Mouse (Mus musculus): Measurements from ENCODE around the gene Hilpda. TPM values are rescaled to one million over a fixed set of nuclear protein-coding genes. Genes with fewer than 3 reads are reported as not detected.

The Hilpda gene
- polyA plus RNA-seq, 1 experiment: 5.5 TPM

DNA sequence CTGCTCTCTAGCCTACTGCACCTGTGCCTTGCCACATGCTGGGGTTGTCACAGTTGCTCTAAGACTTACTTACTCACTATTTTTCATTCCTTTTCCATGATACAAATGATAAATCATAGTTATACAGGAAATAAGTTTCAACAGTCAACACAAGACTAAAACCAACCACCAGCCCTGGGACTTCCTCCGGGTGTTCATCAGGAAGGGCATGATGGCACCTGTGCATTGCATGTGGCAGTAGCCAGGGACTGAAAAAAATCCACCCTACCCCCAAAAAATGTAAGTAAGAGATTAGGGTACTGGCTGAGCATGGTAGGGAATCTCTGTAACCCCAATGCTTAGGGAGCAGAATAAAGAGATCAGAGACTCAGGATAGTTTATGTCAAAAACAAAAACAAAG is 12.9 kb upstream of the Hilpda start:
- 63% methylated on average over 1 of the region's 1 CpGs for whole genome bisulfite sequencing
- Histone ChIP-seq H3K27ac (ENCODE audit: insufficient read depth, low read depth, low read length) (no peak overlapping the region), H3K4me3 (ENCODE audit: low read depth, low read length) (no peak overlapping the region), H3K36me3 (ENCODE audit: control insufficient read depth, insufficient read depth, low read length) (no peaks in the 10 kb centered on the region), H3K27me3 (ENCODE audit: control insufficient read depth, insufficient read depth, low read length) (no peaks in the 10 kb centered on the region), H3K4me1 (ENCODE audit: control insufficient read depth, insufficient read depth, insufficient read length, low read length) (no peaks in the 10 kb centered on the region)
- TF ChIP-seq CTCF (IDR thresholded peaks at IDR 0.05; ENCODE audit: extremely low read depth, insufficient read length, insufficient replicate concordance, low read depth, low read length) (no peak), POLR2A (IDR thresholded peaks at IDR 0.05; ENCODE audit: low read depth, low read length) (no peak)

DNA sequence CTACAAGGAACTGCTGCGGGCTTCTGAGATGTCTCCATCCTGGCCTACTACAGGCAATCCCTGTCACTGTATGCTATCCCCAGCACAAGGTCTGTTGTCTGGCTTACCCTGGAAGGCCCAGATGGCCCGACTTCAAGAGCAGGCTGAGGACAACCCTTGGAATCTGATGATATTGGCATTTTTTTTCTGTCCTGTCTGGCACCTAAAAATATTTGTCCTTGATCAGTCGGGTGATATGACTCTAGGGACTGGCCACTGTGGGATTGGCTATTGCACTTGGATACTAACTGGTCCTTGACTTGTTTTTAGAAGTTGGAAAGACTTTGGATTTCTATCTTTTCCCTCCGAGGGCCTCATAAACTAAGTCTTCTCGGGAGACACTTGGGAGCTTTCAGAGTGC is 10.5 kb upstream of the Hilpda start:
- Histone ChIP-seq H3K36me3 (ENCODE audit: control insufficient read depth, insufficient read depth, low read length) (no peaks in the 10 kb centered on the region), H3K27me3 (ENCODE audit: control insufficient read depth, insufficient read depth, low read length) (no peaks in the 10 kb centered on the region), H3K27ac (ENCODE audit: insufficient read depth, low read depth, low read length) (no peak overlapping the region), H3K4me3 (ENCODE audit: low read depth, low read length) (no peak overlapping the region), H3K4me1 (ENCODE audit: control insufficient read depth, insufficient read depth, insufficient read length, low read length) (no peaks in the 10 kb centered on the region)
- 74% methylated on average over 5 of the region's 5 CpGs for WGBS
- TF ChIP-seq POLR2A (IDR thresholded peaks at IDR 0.05; ENCODE audit: low read depth, low read length): no peak
- no peak for TF ChIP-seq CTCF (IDR thresholded peaks at IDR 0.05; ENCODE audit: extremely low read depth, insufficient read length, insufficient replicate concordance, low read depth, low read length)

DNA sequence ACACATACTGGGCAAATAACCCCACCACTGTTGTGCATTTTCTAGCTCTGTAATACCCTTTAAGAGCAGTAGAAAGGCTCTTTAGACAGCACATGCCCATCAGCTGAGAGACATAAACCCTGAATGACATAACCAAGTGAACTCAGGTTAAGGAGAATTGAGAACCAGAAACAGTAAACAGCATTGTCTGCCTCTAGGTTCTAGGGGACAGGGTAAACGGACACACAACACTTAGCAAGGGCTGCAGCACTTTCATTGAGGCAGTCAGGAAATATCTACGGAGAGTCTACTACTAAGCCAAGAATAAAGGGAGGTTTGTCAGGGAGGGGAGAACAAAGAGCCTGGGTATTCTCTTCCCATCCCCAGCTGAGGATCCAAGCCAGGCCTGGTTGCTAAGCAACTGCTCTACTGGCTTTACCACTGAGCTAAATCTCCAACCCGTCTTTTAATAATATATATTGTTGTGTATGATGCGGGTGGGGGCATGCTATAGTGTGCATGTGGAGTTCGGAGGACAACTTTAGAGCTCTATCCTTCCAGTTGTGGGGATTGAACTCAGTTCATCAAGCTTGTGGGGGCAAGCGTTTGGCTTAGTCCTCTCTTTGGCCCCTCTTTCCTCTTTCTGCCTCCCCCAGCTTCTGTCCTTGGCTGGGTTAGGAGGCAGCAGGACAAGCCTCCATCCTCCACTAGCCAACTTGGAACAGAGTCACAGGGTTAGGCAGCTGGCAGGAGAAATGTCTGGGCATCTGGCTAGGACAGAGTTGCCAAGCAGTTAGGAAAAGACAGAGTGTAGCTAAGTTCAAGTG is 8.4 kb upstream of the Hilpda start:
- Histone ChIP-seq H3K27me3 (ENCODE audit: control insufficient read depth, insufficient read depth, low read length) (no peaks in the 10 kb centered on the region), H3K27ac (ENCODE audit: insufficient read depth, low read depth, low read length) (no peak overlapping the region), H3K4me1 (ENCODE audit: control insufficient read depth, insufficient read depth, insufficient read length, low read length) (no peaks in the 10 kb centered on the region), H3K36me3 (ENCODE audit: control insufficient read depth, insufficient read depth, low read length) (no peaks in the 10 kb centered on the region), H3K4me3 (ENCODE audit: low read depth, low read length) (no peak overlapping the region)
- TF ChIP-seq POLR2A (IDR thresholded peaks at IDR 0.05; ENCODE audit: low read depth, low read length) (no peak), CTCF (IDR thresholded peaks at IDR 0.05; ENCODE audit: extremely low read depth, insufficient read length, insufficient replicate concordance, low read depth, low read length) (no peak)
- WGBS: 66% methylated on average over 6 of the region's 6 CpGs

DNA sequence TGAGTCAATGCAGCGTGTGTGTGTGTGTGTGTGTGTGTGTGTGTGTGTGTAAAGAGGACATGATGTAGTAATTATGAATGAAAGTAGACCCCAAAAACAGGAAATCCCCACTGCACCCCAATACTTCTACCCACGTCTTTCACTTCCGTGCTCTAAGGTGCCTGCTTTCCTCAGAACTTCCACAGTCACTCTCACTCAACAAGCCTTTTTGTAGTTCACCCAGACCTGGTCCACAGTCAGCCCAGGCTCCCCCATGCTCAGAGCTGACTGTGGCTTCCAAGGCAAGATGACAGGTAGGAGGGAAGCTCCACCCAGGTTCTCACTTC is 7.9 kb upstream of the Hilpda start:
- Histone ChIP-seq H3K4me3 (ENCODE audit: low read depth, low read length) (no peak overlapping the region), H3K27ac (ENCODE audit: insufficient read depth, low read depth, low read length) (no peak overlapping the region), H3K36me3 (ENCODE audit: control insufficient read depth, insufficient read depth, low read length) (no peaks in the 10 kb centered on the region), H3K4me1 (ENCODE audit: control insufficient read depth, insufficient read depth, insufficient read length, low read length) (no peaks in the 10 kb centered on the region), H3K27me3 (ENCODE audit: control insufficient read depth, insufficient read depth, low read length) (no peaks in the 10 kb centered on the region)
- WGBS: 68% methylated on average over 3 of the region's 3 CpGs
- no peak for TF ChIP-seq CTCF (IDR thresholded peaks at IDR 0.05; ENCODE audit: extremely low read depth, insufficient read length, insufficient replicate concordance, low read depth, low read length)
- TF ChIP-seq POLR2A (IDR thresholded peaks at IDR 0.05; ENCODE audit: low read depth, low read length): no peak

DNA sequence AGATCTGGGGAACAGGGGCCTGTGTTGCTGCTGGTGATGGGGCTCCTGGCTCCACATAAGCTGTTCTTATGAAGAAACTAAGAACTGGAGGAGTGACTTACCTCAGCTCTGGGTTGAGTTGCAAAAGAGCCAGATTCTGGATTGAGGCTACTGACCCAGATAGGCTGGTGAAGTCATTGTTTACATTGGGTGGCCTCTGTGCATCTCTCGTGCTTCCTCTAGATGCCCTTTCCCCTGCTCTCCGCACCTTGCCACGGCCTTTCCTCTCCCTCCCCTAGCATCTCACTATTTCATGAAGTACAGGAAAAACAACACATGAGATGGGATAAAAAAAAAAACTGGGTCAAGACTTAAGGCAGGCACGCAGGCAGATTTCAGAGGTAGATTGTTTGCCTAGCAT is 5.4 kb upstream of the Hilpda start:
- Histone ChIP-seq H3K27me3 (ENCODE audit: control insufficient read depth, insufficient read depth, low read length) (no peaks in the 10 kb centered on the region), H3K36me3 (ENCODE audit: control insufficient read depth, insufficient read depth, low read length) (no peaks in the 10 kb centered on the region), H3K4me1 (ENCODE audit: control insufficient read depth, insufficient read depth, insufficient read length, low read length) (peaks cover 3% of the 10 kb centered on the region; the same call in 1 of the 2 replicates), H3K27ac (ENCODE audit: insufficient read depth, low read depth, low read length) (no peak overlapping the region), H3K4me3 (ENCODE audit: low read depth, low read length) (no peak overlapping the region)
- TF ChIP-seq CTCF (IDR thresholded peaks at IDR 0.05; ENCODE audit: extremely low read depth, insufficient read length, insufficient replicate concordance, low read depth, low read length) (no peak), POLR2A (IDR thresholded peaks at IDR 0.05; ENCODE audit: low read depth, low read length) (no peak)
- 54% methylated on average over 4 of the region's 4 CpGs for WGBS

DNA sequence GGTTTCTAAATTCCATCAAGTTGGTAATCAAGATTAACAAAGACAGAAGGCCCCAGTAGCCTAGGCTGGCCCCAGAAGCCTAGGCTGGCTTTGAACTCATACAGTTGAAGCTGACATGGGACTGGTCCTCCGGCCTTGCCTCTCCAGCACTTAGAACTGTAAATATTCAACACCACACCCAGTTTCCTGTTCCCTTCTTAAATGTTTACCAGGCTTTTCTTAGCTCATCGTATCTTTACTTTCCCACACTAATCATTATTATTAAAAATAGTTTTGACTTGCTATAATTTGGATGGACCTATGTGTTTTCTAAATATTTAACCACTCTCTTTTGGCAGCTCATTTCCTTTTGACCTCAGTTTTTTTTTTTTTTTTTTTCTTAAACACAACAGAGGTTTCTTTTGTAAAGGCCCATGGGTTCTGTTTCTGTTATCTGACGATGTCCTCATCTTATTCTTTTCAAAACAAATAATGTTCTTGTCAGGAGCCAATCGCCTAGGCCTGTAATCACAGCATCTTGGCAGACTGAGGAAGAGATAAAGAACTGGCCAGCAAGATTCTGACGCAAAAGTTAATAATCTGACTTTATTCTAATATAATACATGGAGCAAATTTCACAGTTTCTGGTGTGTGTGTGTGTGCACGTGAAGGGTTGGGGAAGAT is 3.2 kb upstream of the Hilpda start:
- TF ChIP-seq CTCF (IDR thresholded peaks at IDR 0.05; ENCODE audit: extremely low read depth, insufficient read length, insufficient replicate concordance, low read depth, low read length): no peak
- no peak for TF ChIP-seq POLR2A (IDR thresholded peaks at IDR 0.05; ENCODE audit: low read depth, low read length)
- Histone ChIP-seq H3K27me3 (ENCODE audit: control insufficient read depth, insufficient read depth, low read length) (no peaks in the 10 kb centered on the region), H3K4me3 (ENCODE audit: low read depth, low read length) (no peak overlapping the region), H3K4me1 (ENCODE audit: control insufficient read depth, insufficient read depth, insufficient read length, low read length) (peaks cover 4% of the 10 kb centered on the region), H3K27ac (ENCODE audit: insufficient read depth, low read depth, low read length) (no peak overlapping the region), H3K36me3 (ENCODE audit: control insufficient read depth, insufficient read depth, low read length) (no peaks in the 10 kb centered on the region)
- 62% methylated on average over 6 of the region's 6 CpGs for WGBS

DNA sequence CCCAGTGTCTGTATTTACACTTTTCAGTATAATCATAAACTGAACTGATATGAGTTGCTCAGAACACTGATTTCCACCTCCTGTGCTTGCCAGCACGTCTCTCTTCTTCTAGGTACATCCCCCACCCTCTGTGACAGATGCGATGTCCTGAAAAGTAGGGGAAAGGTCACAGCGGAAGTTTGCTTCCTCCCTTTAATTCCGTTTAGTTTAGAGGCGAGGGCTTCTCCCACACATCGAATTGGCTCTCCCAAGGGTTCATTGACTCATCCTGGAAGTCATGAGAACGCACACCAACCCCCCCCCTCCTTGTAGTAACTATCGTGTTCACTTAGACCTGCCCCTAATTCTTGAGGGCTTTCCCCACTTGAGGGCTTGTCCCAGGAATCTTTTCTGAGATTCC is 1.3 kb upstream of the Hilpda start:
- Histone ChIP-seq H3K4me1 (ENCODE audit: control insufficient read depth, insufficient read depth, insufficient read length, low read length) (peaks cover 4% of the 10 kb centered on the region), H3K27me3 (ENCODE audit: control insufficient read depth, insufficient read depth, low read length) (no peaks in the 10 kb centered on the region), H3K36me3 (ENCODE audit: control insufficient read depth, insufficient read depth, low read length) (no peaks in the 10 kb centered on the region), H3K27ac (ENCODE audit: insufficient read depth, low read depth, low read length) (no peak overlapping the region), H3K4me3 (ENCODE audit: low read depth, low read length) (no peak overlapping the region; the same call in 1 of the 2 replicates)
- TF ChIP-seq POLR2A (IDR thresholded peaks at IDR 0.05; ENCODE audit: low read depth, low read length) (no peak), CTCF (IDR thresholded peaks at IDR 0.05; ENCODE audit: extremely low read depth, insufficient read length, insufficient replicate concordance, low read depth, low read length) (no peak)
- WGBS: under 1% methylated on average over 8 of the region's 8 CpGs

Measured in small intestine, adult 2 months (tissue).